In the genomic region with DNA sequence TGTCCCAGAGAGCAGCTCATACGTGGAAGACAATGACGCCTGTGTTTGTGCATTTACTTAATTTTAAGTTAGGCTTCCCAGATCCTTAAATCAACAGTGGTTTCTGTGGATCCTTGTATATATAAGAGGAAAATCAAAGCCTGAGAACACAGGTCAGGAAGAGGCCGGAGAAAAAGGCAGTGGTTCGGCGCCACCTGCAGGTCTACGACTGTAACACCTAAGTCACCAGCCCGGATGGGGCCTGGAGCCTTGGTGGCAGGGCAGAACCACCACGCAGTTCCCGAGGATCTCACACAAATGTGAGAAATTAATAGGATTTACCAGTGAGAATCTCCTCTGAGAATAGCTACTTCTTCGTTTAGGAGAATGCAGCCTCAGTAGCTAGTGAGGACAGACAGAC, we compare ENCODE assay signal across 8 mouse cellular contexts.
DNase-seq lines count a peak whose midpoint lies in the region; ATAC-seq and TF ChIP-seq lines count a peak whose summit lies in the region.

No protein-coding gene starts in this region.

- H3K4me1 ChIP-seq in kidney, embryonic 16.5 days (ENCODE audit: insufficient read depth, low read length), result no peaks in the 10 kb centered on the region
- H3K4me1 ChIP-seq in E14TG2a.4 (replicated peaks; ENCODE audit: low read depth, low read length), result no peaks in the 10 kb centered on the region
- no peaks in the 10 kb centered on the region for H3K4me1 ChIP-seq in limb, embryonic 11.5 days (ENCODE audit: control insufficient read depth, insufficient read depth, low read length)

- 22% methylated on average over 10 of the region's 10 CpGs for WGBS in kidney, embryonic 16.5 days
- WGBS in limb, embryonic 11.5 days, result 22% methylated on average over 10 of the region's 10 CpGs

- peak; percentile 29 for DNase-seq in kidney, adult 18-20 months
- peak; percentile 60 to 73 for DNase-seq in adrenal gland, postnatal 36 days
- peak; percentile 15 for DNase-seq in fibroblast of lung, adult 2 months (ENCODE audit: low read depth)
- peak; percentile 65 for DNase-seq in limb, embryonic 11.5 days (ENCODE audit: low spot score)
- DNase-seq in urinary bladder, postnatal 10 days (ENCODE audit: low spot score), result no peak

- no peak overlapping the region for H3K4me2 ChIP-seq in kidney, embryonic 16.5 days (replicated peaks; ENCODE audit: low read depth, low read length)
- H3K4me2 ChIP-seq in limb, embryonic 11.5 days (ENCODE audit: low read depth, severe bottlenecking), result no peak overlapping the region

- TF ChIP-seq CTCF in E14TG2a.4 (conservative IDR thresholded peaks at IDR 0.05; ENCODE audit: low read length), result peak; percentile 51

- ATAC-seq in kidney, embryonic 16.5 days (ENCODE audit: low FRiP score, low TSS enrichment), result no peak
- ATAC-seq in limb, embryonic 11.5 days (ENCODE audit: insufficient number of reproducible peaks, low FRiP score, low TSS enrichment, low read depth), result no peak
- no peak for ATAC-seq in granulocyte monocyte progenitor cell, adult 5-6 weeks (replicated peaks; ENCODE audit: poor library complexity, severe bottlenecking)

- no peak overlapping the region for H3K9ac ChIP-seq in kidney, embryonic 16.5 days (replicated peaks; ENCODE audit: low read length)
- H3K9ac ChIP-seq in limb, embryonic 11.5 days (ENCODE audit: low read length), result no peak overlapping the region

- H3K27me3 ChIP-seq in kidney, embryonic 16.5 days (ENCODE audit: insufficient read depth, low read length), result no peaks in the 10 kb centered on the region
- H3K27me3 ChIP-seq in E14TG2a.4 (ENCODE audit: insufficient read depth, low read length), result no peaks in the 10 kb centered on the region
- H3K27me3 ChIP-seq in limb, embryonic 11.5 days (ENCODE audit: control insufficient read depth, insufficient read depth, low read length), result no peaks in the 10 kb centered on the region

- no peaks in the 10 kb centered on the region for H3K36me3 ChIP-seq in kidney, embryonic 16.5 days (ENCODE audit: insufficient read depth, low read length)
- no peaks in the 10 kb centered on the region for H3K36me3 ChIP-seq in E14TG2a.4 (ENCODE audit: insufficient read depth, low read length)
- no peaks in the 10 kb centered on the region for H3K36me3 ChIP-seq in limb, embryonic 11.5 days (ENCODE audit: control insufficient read depth, insufficient read depth, low read length)

- no peaks in the 10 kb centered on the region for H3K9me3 ChIP-seq in kidney, embryonic 16.5 days (ENCODE audit: low read length)
- no peaks in the 10 kb centered on the region for H3K9me3 ChIP-seq in E14TG2a.4 (ENCODE audit: low read length)
- no peaks in the 10 kb centered on the region for H3K9me3 ChIP-seq in limb, embryonic 11.5 days (ENCODE audit: control insufficient read depth, low read length)

- no peak overlapping the region for H3K4me3 ChIP-seq in kidney, embryonic 16.5 days (ENCODE audit: low read length)
- H3K4me3 ChIP-seq in E14TG2a.4 (replicated peaks; ENCODE audit: low read length), result no peak overlapping the region
- H3K4me3 ChIP-seq in limb, embryonic 11.5 days (ENCODE audit: low read depth, low read length), result no peak overlapping the region

- no peak overlapping the region for H3K27ac ChIP-seq in kidney, embryonic 16.5 days (ENCODE audit: low read length)
- no peak overlapping the region for H3K27ac ChIP-seq in limb, embryonic 11.5 days (replicated peaks; ENCODE audit: low read depth, low read length)
